Mouse (Mus musculus): ENCODE data around the gene Prdm16. TPM values are rescaled to one million over a fixed set of nuclear protein-coding genes. Genes with fewer than 3 reads are reported as not detected.

Prdm16 gene
- polyA plus RNA-seq, 1 experiment, result 2.0 TPM

- no peaks in the 10 kb centered on the region for H3K36me3 ChIP-seq (ENCODE audit: control insufficient read depth, insufficient read depth, low read length)
- no peak overlapping the region for H3K4me3 ChIP-seq (ENCODE audit: extremely low read depth, insufficient read depth, insufficient read length)
- TF ChIP-seq CTCF (IDR thresholded peaks at IDR 0.05; ENCODE audit: extremely low read depth, insufficient read depth, insufficient read length, insufficient replicate concordance) (no peak), POLR2A (IDR thresholded peaks at IDR 0.05; ENCODE audit: low read depth, low read length) (no peak)
- 76% methylated on average over 11 of the region's 11 CpGs for WGBS
- no peaks in the 10 kb centered on the region for H3K27me3 ChIP-seq (ENCODE audit: control insufficient read depth, insufficient read depth, low read length)
- DNase-seq (ENCODE audit: low read depth in 1 of 2, low spot score in 2 of 2), result no peak
- H3K4me1 ChIP-seq (ENCODE audit: control insufficient read depth, insufficient read depth, insufficient read length), result no peaks in the 10 kb centered on the region
- no peak overlapping the region for H3K27ac ChIP-seq (ENCODE audit: insufficient read depth, low read length)
These were observed 79.5 kb downstream of the Prdm16 start for GRCm38 (mm10) chr4:154557168-154557567.

- Histone ChIP-seq H3K27ac (ENCODE audit: insufficient read depth, low read length) (no peak overlapping the region), H3K27me3 (ENCODE audit: control insufficient read depth, insufficient read depth, low read length) (no peaks in the 10 kb centered on the region), H3K36me3 (ENCODE audit: control insufficient read depth, insufficient read depth, low read length) (no peaks in the 10 kb centered on the region), H3K4me3 (ENCODE audit: extremely low read depth, insufficient read depth, insufficient read length) (no peak overlapping the region), H3K4me1 (ENCODE audit: control insufficient read depth, insufficient read depth, insufficient read length) (no peaks in the 10 kb centered on the region)
- no peak for DNase-seq (ENCODE audit: low read depth in 1 of 2, low spot score in 2 of 2)
- no peak for TF ChIP-seq POLR2A (IDR thresholded peaks at IDR 0.05; ENCODE audit: low read depth, low read length)
- no peak for TF ChIP-seq CTCF (IDR thresholded peaks at IDR 0.05; ENCODE audit: extremely low read depth, insufficient read depth, insufficient read length, insufficient replicate concordance)
- WGBS, result 89% methylated on average over 11 of the region's 11 CpGs
These were observed 80.3 kb downstream of the Prdm16 start for GRCm38 (mm10) chr4:154556418-154556817.

DNA sequence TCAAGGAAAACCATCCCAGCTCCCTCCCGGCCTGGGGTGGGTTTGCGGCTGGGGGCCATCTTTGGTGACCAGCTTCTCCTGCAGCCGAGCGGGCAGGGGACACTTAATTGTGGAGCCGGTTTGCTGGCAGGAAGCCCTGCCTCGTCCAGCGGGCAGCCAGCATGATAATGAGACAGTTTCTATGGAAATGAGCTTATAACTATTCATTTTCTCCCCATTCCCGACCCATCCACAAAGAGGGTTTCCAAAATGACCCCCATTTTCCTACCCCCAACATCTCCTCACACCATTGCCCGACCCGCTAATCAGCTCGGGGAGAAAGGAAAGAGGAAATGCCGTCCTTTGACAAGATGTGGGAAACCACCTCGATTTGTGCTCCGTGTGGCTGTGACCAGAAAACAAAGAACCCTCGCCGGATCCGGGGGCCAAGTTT, 86.7 kb downstream of the Prdm16 start:
- no peaks in the 10 kb centered on the region for H3K27me3 ChIP-seq (ENCODE audit: control insufficient read depth, insufficient read depth, low read length)
- WGBS, result 4% methylated on average over 17 of the region's 17 CpGs

GRCm38 (mm10) chr4:154549497-154549896, 87.2 kb downstream of the Prdm16 start:
- Histone ChIP-seq H3K36me3 (ENCODE audit: control insufficient read depth, insufficient read depth, low read length) (no peaks in the 10 kb centered on the region), H3K27me3 (ENCODE audit: control insufficient read depth, insufficient read depth, low read length) (no peaks in the 10 kb centered on the region), H3K4me1 (ENCODE audit: control insufficient read depth, insufficient read depth, insufficient read length) (no peaks in the 10 kb centered on the region), H3K4me3 (ENCODE audit: extremely low read depth, insufficient read depth, insufficient read length) (no peak overlapping the region), H3K27ac (ENCODE audit: insufficient read depth, low read length) (no peak overlapping the region)
- 42% methylated on average over 11 of the region's 11 CpGs for whole genome bisulfite sequencing
- no peak for DNase-seq (ENCODE audit: low read depth in 1 of 2, low spot score in 2 of 2)
- TF ChIP-seq CTCF (IDR thresholded peaks at IDR 0.05; ENCODE audit: extremely low read depth, insufficient read depth, insufficient read length, insufficient replicate concordance), result no peak
- TF ChIP-seq POLR2A (IDR thresholded peaks at IDR 0.05; ENCODE audit: low read depth, low read length), result no peak

More for the DNA sequence above, 86.7 kb downstream of the Prdm16 start:
- Histone ChIP-seq H3K4me1 (ENCODE audit: control insufficient read depth, insufficient read depth, insufficient read length) (no peaks in the 10 kb centered on the region), H3K36me3 (ENCODE audit: control insufficient read depth, insufficient read depth, low read length) (no peaks in the 10 kb centered on the region), H3K4me3 (ENCODE audit: extremely low read depth, insufficient read depth, insufficient read length) (peak overlapping the region; percentile 21; the same call in 1 of the 2 replicates), H3K27ac (ENCODE audit: insufficient read depth, low read length) (no peak overlapping the region)
- TF ChIP-seq POLR2A (IDR thresholded peaks at IDR 0.05; ENCODE audit: low read depth, low read length), result no peak
- TF ChIP-seq CTCF (IDR thresholded peaks at IDR 0.05; ENCODE audit: extremely low read depth, insufficient read depth, insufficient read length, insufficient replicate concordance), result no peak
- DNase-seq (ENCODE audit: low read depth in 1 of 2, low spot score in 2 of 2), result no peak

DNA sequence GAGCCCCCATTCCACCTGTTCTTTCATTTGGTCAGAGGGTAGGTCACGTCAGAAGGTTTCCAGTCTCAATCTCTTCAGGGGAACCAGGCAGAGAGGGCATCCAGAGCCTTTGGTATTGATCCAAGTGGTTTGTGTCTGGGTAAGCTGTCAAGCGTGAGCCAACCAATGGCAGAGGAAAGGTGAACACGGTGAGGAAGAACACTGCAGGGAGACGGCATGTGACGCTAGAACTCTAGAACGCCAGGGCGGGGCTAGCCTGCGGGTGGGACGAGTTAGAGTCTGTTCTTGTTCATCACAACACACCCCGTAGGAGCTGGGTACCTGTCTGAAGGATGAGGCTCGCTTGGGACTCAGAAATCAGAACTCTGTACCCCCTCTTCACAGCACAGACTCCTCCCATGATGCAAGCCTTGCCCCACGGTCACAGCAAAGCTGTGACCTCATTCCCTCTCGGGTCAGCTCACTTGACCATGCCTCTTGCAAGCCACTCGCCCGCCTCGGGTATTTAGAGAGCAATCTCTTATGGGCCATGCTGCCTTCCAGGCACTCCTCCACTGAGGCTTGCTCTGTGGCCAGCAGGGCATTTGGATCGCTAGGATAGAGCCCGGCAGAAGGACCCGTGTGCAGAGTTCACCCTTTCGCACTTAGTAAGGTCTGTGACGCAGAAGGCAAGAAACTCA, 89.4 kb downstream of the Prdm16 start:
- Histone ChIP-seq H3K36me3 (ENCODE audit: control insufficient read depth, insufficient read depth, low read length) (no peaks in the 10 kb centered on the region), H3K4me1 (ENCODE audit: control insufficient read depth, insufficient read depth, insufficient read length) (no peaks in the 10 kb centered on the region), H3K27ac (ENCODE audit: insufficient read depth, low read length) (no peak overlapping the region), H3K27me3 (ENCODE audit: control insufficient read depth, insufficient read depth, low read length) (no peaks in the 10 kb centered on the region), H3K4me3 (ENCODE audit: extremely low read depth, insufficient read depth, insufficient read length) (no peak overlapping the region)
- 89% methylated on average over 21 of the region's 21 CpGs for WGBS
- TF ChIP-seq POLR2A (IDR thresholded peaks at IDR 0.05; ENCODE audit: low read depth, low read length) (no peak), CTCF (IDR thresholded peaks at IDR 0.05; ENCODE audit: extremely low read depth, insufficient read depth, insufficient read length, insufficient replicate concordance) (no peak)
- DNase-seq (ENCODE audit: low read depth in 1 of 2, low spot score in 2 of 2), result no peak

GRCm38 (mm10) chr4:154545296-154545695, 91.4 kb downstream of the Prdm16 start:
- no peaks in the 10 kb centered on the region for H3K36me3 ChIP-seq (ENCODE audit: control insufficient read depth, insufficient read depth, low read length)
- 93% methylated on average over 9 of the region's 9 CpGs for WGBS

DNA sequence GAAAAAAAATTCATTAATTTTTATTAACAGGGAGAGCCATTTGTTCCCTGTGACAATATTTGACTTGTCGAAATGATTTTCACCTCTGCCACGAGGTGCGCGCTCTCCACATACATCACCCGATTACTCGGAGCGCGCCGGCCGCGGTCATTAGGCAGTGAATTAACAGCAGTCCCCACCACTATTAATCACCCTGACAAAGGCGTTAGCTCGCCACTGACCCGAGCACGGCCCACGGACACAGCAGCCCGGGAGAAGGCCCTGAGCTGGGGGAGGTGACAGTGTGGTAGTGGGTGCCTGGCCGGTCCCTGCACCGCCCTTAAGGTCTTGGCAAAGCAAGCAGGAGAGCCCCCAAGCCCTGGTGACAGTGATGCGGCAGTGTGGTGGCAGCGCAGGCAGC, 92.8 kb downstream of the Prdm16 start:
- Histone ChIP-seq H3K4me3 (ENCODE audit: extremely low read depth, insufficient read depth, insufficient read length) (no peak overlapping the region), H3K27ac (ENCODE audit: insufficient read depth, low read length) (no peak overlapping the region), H3K36me3 (ENCODE audit: control insufficient read depth, insufficient read depth, low read length) (no peaks in the 10 kb centered on the region), H3K4me1 (ENCODE audit: control insufficient read depth, insufficient read depth, insufficient read length) (no peaks in the 10 kb centered on the region), H3K27me3 (ENCODE audit: control insufficient read depth, insufficient read depth, low read length) (no peaks in the 10 kb centered on the region)
- no peak for TF ChIP-seq POLR2A (IDR thresholded peaks at IDR 0.05; ENCODE audit: low read depth, low read length)
- no peak for TF ChIP-seq CTCF (IDR thresholded peaks at IDR 0.05; ENCODE audit: extremely low read depth, insufficient read depth, insufficient read length, insufficient replicate concordance)
- no peak for DNase-seq (ENCODE audit: low read depth in 1 of 2, low spot score in 2 of 2)
- WGBS, result 88% methylated on average over 21 of the region's 21 CpGs

More at GRCm38 (mm10) chr4:154545296-154545695, 91.4 kb downstream of the Prdm16 start:
- TF ChIP-seq POLR2A (IDR thresholded peaks at IDR 0.05; ENCODE audit: low read depth, low read length), result no peak
- TF ChIP-seq CTCF (IDR thresholded peaks at IDR 0.05; ENCODE audit: extremely low read depth, insufficient read depth, insufficient read length, insufficient replicate concordance), result no peak
- H3K4me1 ChIP-seq (ENCODE audit: control insufficient read depth, insufficient read depth, insufficient read length), result no peaks in the 10 kb centered on the region
- no peak overlapping the region for H3K4me3 ChIP-seq (ENCODE audit: extremely low read depth, insufficient read depth, insufficient read length)
- H3K27me3 ChIP-seq (ENCODE audit: control insufficient read depth, insufficient read depth, low read length), result no peaks in the 10 kb centered on the region
- no peak overlapping the region for H3K27ac ChIP-seq (ENCODE audit: insufficient read depth, low read length)
- DNase-seq (ENCODE audit: low read depth in 1 of 2, low spot score in 2 of 2), result no peak
